Mouse (Mus musculus): ENCODE measurements around the gene March4.

- TF ChIP-seq CTCF (IDR thresholded peaks at IDR 0.05; ENCODE audit: extremely low read depth, insufficient read length, insufficient replicate concordance, low read depth, low read length) (no peak), POLR2A (IDR thresholded peaks at IDR 0.05; ENCODE audit: low read depth, low read length) (no peak)
Observed at GRCm38 (mm10) chr1:72400616-72401015, 136.1 kb downstream of the March4 start.

Data from small intestine, adult 2 months (tissue).